Mouse (Mus musculus) limb, embryonic 10.5 days (tissue): ENCODE measurements around the gene Acta1. TPM values are rescaled to one million over a fixed set of nuclear protein-coding genes. Genes with fewer than 3 reads are reported as not detected.

Experiments
- DNase-seq: peaks from one replicate; pipeline ENCODE4 v3.0.0-alpha.2; 2017; ENCODE audit warnings: low spot score
- H3K27ac ChIP-seq: fragments of 300-500 bp; sonication (generic); 2 replicates; pipeline ENCODE4 v1.5.1; 2016; ENCODE audit warnings: mild to moderate bottlenecking
- H3K27me3 ChIP-seq: fragments of 300-500 bp; sonication (generic); 2 replicates; pipeline ENCODE4 v1.6.1; 2016; ENCODE audit warnings: low read depth, mild to moderate bottlenecking; ENCODE audit not compliant: poor library complexity, severe bottlenecking
- H3K36me3 ChIP-seq: fragments of 300-500 bp; sonication (generic); 2 replicates; pipeline ENCODE4 v1.6.1; 2016; ENCODE audit warnings: mild to moderate bottlenecking, moderate library complexity
- H3K4me1 ChIP-seq: fragments of 300-500 bp; sonication (generic); 2 replicates; pipeline ENCODE4 v1.6.1; 2016
- H3K4me3 ChIP-seq: fragments of 300-500 bp; sonication (generic); 2 replicates; pipeline ENCODE4 v1.5.1; 2016; ENCODE audit warnings: mild to moderate bottlenecking, moderate library complexity
- H3K9me3 ChIP-seq: fragments of 300-500 bp; sonication (generic); replicated peaks from 2 replicates; pipeline ENCODE4 v1.6.1; 2016; ENCODE audit warnings: mild to moderate bottlenecking
- WGBS: fragments of 180-500 bp; shearing (Covaris S2); methylation state at CpG from one replicate; pipeline ENCODE4 v1.1.7; 2016; 5-methylcytosine and 5-hydroxymethylcytosine counted together
- polyA plus RNA-seq: library from polyadenylated mRNA; unstranded; fragments of >200 nt; fragmentation: Nextera tagmentation; extraction: Ambion mirVana; gene quantifications from 2 replicates; pipeline ENCODE4 v1.2.1, GENCODE M21; 2016

Gene Acta1
- polyA plus RNA-seq, 1 experiment from 2014 or later, result 1.8 TPM

- H3K27me3 ChIP-seq, result no peaks in the 10 kb centered on the region
- no peak overlapping the region for H3K4me3 ChIP-seq
- 49% methylated on average over 5 of the region's 5 CpGs for WGBS
- H3K9me3 ChIP-seq, result no peaks in the 10 kb centered on the region
- H3K27ac ChIP-seq, result no peak overlapping the region
- no peaks in the 10 kb centered on the region for H3K36me3 ChIP-seq
- DNase-seq, result no peak
- H3K4me1 ChIP-seq, result peaks cover 6% of the 10 kb centered on the region
Measured at GRCm38 (mm10) chr8:123851590-123851989, 43.0 kb downstream of the Acta1 start.

GRCm38 (mm10) chr8:123849352-123849751, 45.2 kb downstream of the Acta1 start:
- no peak for DNase-seq
- 85% methylated on average over 4 of the region's 4 CpGs for WGBS
- Histone ChIP-seq H3K4me3 (no peak overlapping the region), H3K36me3 (peaks cover 7% of the 10 kb centered on the region), H3K4me1 (peaks cover 6% of the 10 kb centered on the region), H3K27me3 (no peaks in the 10 kb centered on the region), H3K27ac (no peak overlapping the region), H3K9me3 (no peaks in the 10 kb centered on the region)

GRCm38 (mm10) chr8:123847546-123847945, 47.0 kb downstream of the Acta1 start:
- H3K9me3 ChIP-seq, result no peaks in the 10 kb centered on the region
- H3K4me1 ChIP-seq, result peaks cover 6% of the 10 kb centered on the region
- DNase-seq, result no peak
- no peak overlapping the region for H3K27ac ChIP-seq
- H3K27me3 ChIP-seq, result no peaks in the 10 kb centered on the region
- WGBS, result 64% methylated on average over 3 of the region's 3 CpGs
- H3K36me3 ChIP-seq, result peaks cover 13% of the 10 kb centered on the region
- no peak overlapping the region for H3K4me3 ChIP-seq

- no peak overlapping the region for H3K27ac ChIP-seq
- peaks cover 3% of the 10 kb centered on the region; the same call in 1 of the 2 replicates for H3K4me1 ChIP-seq
- H3K4me3 ChIP-seq, result no peak overlapping the region
- DNase-seq, result no peak
- no peaks in the 10 kb centered on the region for H3K27me3 ChIP-seq
- peaks cover 23% of the 10 kb centered on the region for H3K36me3 ChIP-seq
- WGBS, result 95% methylated on average over 12 of the region's 12 CpGs
- no peaks in the 10 kb centered on the region for H3K9me3 ChIP-seq
Measured at GRCm38 (mm10) chr8:123846509-123846908, 48.0 kb downstream of the Acta1 start.

GRCm38 (mm10) chr8:123845991-123846390, 48.6 kb downstream of the Acta1 start:
- no peak overlapping the region for H3K27ac ChIP-seq
- no peaks in the 10 kb centered on the region for H3K9me3 ChIP-seq
- H3K4me1 ChIP-seq, result peaks cover 3% of the 10 kb centered on the region; the same call in 1 of the 2 replicates
- no peaks in the 10 kb centered on the region for H3K27me3 ChIP-seq
- H3K36me3 ChIP-seq, result peaks cover 28% of the 10 kb centered on the region
- no peak for DNase-seq
- WGBS, result 91% methylated on average over 10 of the region's 10 CpGs
- H3K4me3 ChIP-seq, result no peak overlapping the region

GRCm38 (mm10) chr8:123845114-123845513, 49.4 kb downstream of the Acta1 start:
- Histone ChIP-seq H3K4me3 (no peak overlapping the region), H3K9me3 (no peaks in the 10 kb centered on the region), H3K4me1 (peaks cover 3% of the 10 kb centered on the region; the same call in 1 of the 2 replicates), H3K27ac (no peak overlapping the region), H3K36me3 (peaks cover 34% of the 10 kb centered on the region), H3K27me3 (no peaks in the 10 kb centered on the region)
- no peak for DNase-seq
- WGBS, result 85% methylated on average over 13 of the region's 13 CpGs

- peaks cover 37% of the 10 kb centered on the region for H3K36me3 ChIP-seq
- no peak overlapping the region for H3K27ac ChIP-seq
- 89% methylated on average over 7 of the region's 7 CpGs for WGBS
- no peaks in the 10 kb centered on the region for H3K27me3 ChIP-seq
- peaks cover 3% of the 10 kb centered on the region; the same call in 1 of the 2 replicates for H3K4me1 ChIP-seq
- no peak for DNase-seq
- H3K9me3 ChIP-seq, result no peaks in the 10 kb centered on the region
- no peak overlapping the region for H3K4me3 ChIP-seq
Measured at GRCm38 (mm10) chr8:123844341-123844740, 50.2 kb downstream of the Acta1 start.

- Histone ChIP-seq H3K4me3 (no peak overlapping the region), H3K9me3 (no peaks in the 10 kb centered on the region), H3K27me3 (no peaks in the 10 kb centered on the region), H3K4me1 (peaks cover 3% of the 10 kb centered on the region; the same call in 1 of the 2 replicates), H3K27ac (no peak overlapping the region), H3K36me3 (peaks cover 45% of the 10 kb centered on the region)
- 94% methylated on average over 12 of the region's 12 CpGs for WGBS
- no peak for DNase-seq
Measured at GRCm38 (mm10) chr8:123842086-123842485, 52.5 kb downstream of the Acta1 start.

Other genes starting within 250 kb of the Acta1 start
- 6.7 and 7.3 TPM in 2 replicates for gene Rhou, start 240.8 kb downstream of the Acta1 start, polyA plus RNA-seq
- gene Rab4a, start 88.8 kb downstream of the Acta1 start, polyA plus RNA-seq, result 58.2 and 61.8 TPM in 2 replicates
- 6.0 and 6.1 TPM in 2 replicates for gene Ccsap, start 34.5 kb downstream of the Acta1 start, polyA plus RNA-seq
- 60.4 and 61.9 TPM in 2 replicates for gene Nup133, start 54.5 kb upstream of the Acta1 start, polyA plus RNA-seq
- gene Abcb10, start 88.4 kb upstream of the Acta1 start, polyA plus RNA-seq, result 19.3 and 20.3 TPM in 2 replicates
- gene Taf5l, start 126.6 kb upstream of the Acta1 start, polyA plus RNA-seq, result 49.7 and 52.8 TPM in 2 replicates
- 8.4 and 8.9 TPM in 2 replicates for gene Urb2, start 126.8 kb upstream of the Acta1 start, polyA plus RNA-seq